Comparison of ENCODE assay signal across 13 mouse cellular contexts in the genomic region with DNA sequence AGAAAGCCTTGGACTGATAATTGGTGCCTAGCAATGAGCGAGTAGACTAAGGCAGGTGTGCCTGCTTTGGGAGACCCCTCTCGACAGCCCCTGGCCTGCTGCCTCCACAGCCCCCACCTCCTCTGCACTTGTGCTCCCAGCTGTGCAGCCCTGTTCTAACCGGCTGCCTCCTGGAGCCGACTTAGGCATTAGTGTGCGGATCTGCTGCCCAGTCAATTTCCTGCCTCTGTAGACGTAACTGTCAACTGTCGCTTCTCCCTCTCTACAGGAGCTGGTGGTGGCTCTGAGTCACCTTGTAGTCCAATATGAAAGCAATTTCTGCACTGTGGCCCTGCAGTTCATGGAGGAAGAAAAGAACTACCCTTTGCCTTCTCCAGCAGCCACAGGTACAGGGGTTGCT. TPM values are rescaled to one million over a fixed set of nuclear protein-coding genes. Genes with fewer than 3 reads are reported as not detected.
DNase-seq lines count a peak whose midpoint lies in the region; ATAC-seq and TF ChIP-seq lines count a peak whose summit lies in the region.
"Had no signal": no experiment of that assay in that cellular context is flagged by ENCODE, and none has a peak within 500 bp of the region (broad histone marks: within the 10 kb centered on the region; RNA-seq: fewer than 3 reads in every experiment).

No protein-coding gene starts in this region.

- H3K4me3 ChIP-seq in heart, embryonic 10.5 days = no peak overlapping the region
- H3K4me3 ChIP-seq in heart, embryonic 11.5 days (ENCODE audit: low read depth, low read length) = no peak overlapping the region
- H3K4me3 ChIP-seq in MEL (ENCODE audit: control insufficient read depth in 1 of 2, insufficient read depth in 1 of 2, low read depth in 2 of 2, low read length in 2 of 2) = no peak overlapping the region
- no peak overlapping the region for H3K4me3 ChIP-seq in olfactory bulb, adult 2 months (ENCODE audit: insufficient read depth, low read depth, low read length)
- no peak overlapping the region for H3K4me3 ChIP-seq in forebrain, embryonic 15.5 days
- H3K4me3 ChIP-seq: forebrain, embryonic 12.5 days; hindbrain, embryonic 12.5 days had no signal

- H3K36me3 ChIP-seq in heart, embryonic 10.5 days = peaks cover 85% of the 10 kb centered on the region
- H3K36me3 ChIP-seq in heart, embryonic 11.5 days (ENCODE audit: control insufficient read depth, insufficient read depth, low read length) = peaks cover 20% of the 10 kb centered on the region
- H3K36me3 ChIP-seq in MEL (ENCODE audit: control insufficient read depth in 1 of 2, insufficient read depth in 2 of 2, low read length in 2 of 2) = peaks cover 4 to 19% of the 10 kb centered on the region in 2 experiments; a peak in 3 of 4 replicates
- peaks cover 31% of the 10 kb centered on the region for H3K36me3 ChIP-seq in forebrain, embryonic 15.5 days

- H3K4me1 ChIP-seq in heart, embryonic 10.5 days = 0 out of 2 replicates have a peak, but pooled peaks cover 4% of the 10 kb centered on the region
- H3K4me1 ChIP-seq in heart, embryonic 11.5 days (ENCODE audit: control insufficient read depth, insufficient read depth, low read length) = peaks cover 8% of the 10 kb centered on the region; the same call in 1 of the 2 replicates
- peaks cover 12 to 16% of the 10 kb centered on the region in 2 experiments for H3K4me1 ChIP-seq in MEL (ENCODE audit: control insufficient read depth in 1 of 2, insufficient read depth in 2 of 2, low read length in 2 of 2)
- H3K4me1 ChIP-seq in olfactory bulb, adult 2 months (ENCODE audit: control insufficient read depth, insufficient read depth, low read length) = peaks cover 17% of the 10 kb centered on the region
- peaks cover 18% of the 10 kb centered on the region for H3K4me1 ChIP-seq in forebrain, embryonic 15.5 days
- H3K4me1 ChIP-seq: hindbrain, embryonic 12.5 days had no signal

- H3K9me3 ChIP-seq in heart, embryonic 10.5 days = no peaks in the 10 kb centered on the region
- no peaks in the 10 kb centered on the region for H3K9me3 ChIP-seq in heart, embryonic 11.5 days (replicated peaks; ENCODE audit: control insufficient read depth, low read length)
- no peaks in the 10 kb centered on the region for H3K9me3 ChIP-seq in MEL (replicated peaks; ENCODE audit: insufficient read depth, low read length)
- no peaks in the 10 kb centered on the region for H3K9me3 ChIP-seq in forebrain, embryonic 15.5 days
- H3K9me3 ChIP-seq: forebrain, embryonic 12.5 days; hindbrain, embryonic 12.5 days had no signal

- no peak overlapping the region for H3K9ac ChIP-seq in heart, embryonic 11.5 days (ENCODE audit: low read depth, low read length)
- H3K9ac ChIP-seq in MEL (ENCODE audit: control insufficient read depth, low read depth, low read length, poor library complexity, severe bottlenecking) = peak overlapping the region; percentile 53
- H3K9ac ChIP-seq in forebrain, embryonic 15.5 days (replicated peaks) = no peak overlapping the region
- H3K9ac ChIP-seq: forebrain, embryonic 12.5 days; hindbrain, embryonic 12.5 days had no signal

- 62% methylated on average over 7 of the region's 7 CpGs for WGBS in heart, embryonic 10.5 days
- 72% methylated on average over 7 of the region's 7 CpGs for WGBS in heart, embryonic 11.5 days (ENCODE audit: insufficient replicate concordance)
- 67% methylated on average over 7 of the region's 7 CpGs for WGBS in olfactory bulb, adult 2 months
- 78% methylated on average over 7 of the region's 7 CpGs for WGBS in forebrain, embryonic 15.5 days

- ATAC-seq in heart, embryonic 11.5 days (replicated peaks; ENCODE audit: insufficient number of reproducible peaks, low FRiP score, low TSS enrichment) = no peak
- no peak for ATAC-seq in forebrain, embryonic 15.5 days (replicated peaks)

- TF ChIP-seq CTCF in MEL (IDR thresholded peaks at IDR 0.05 in 2 of 3, conservative IDR thresholded peaks at IDR 0.05 in 1 of 3; ENCODE audit: control insufficient read depth in 1 of 3, insufficient read depth in 1 of 3, low read depth in 2 of 3, low read length in 3 of 3, poor library complexity in 1 of 3, severe bottlenecking in 1 of 3) = no peak
- TF ChIP-seq CTCF in olfactory bulb, adult 2 months (IDR thresholded peaks at IDR 0.05; ENCODE audit: insufficient read depth, low read depth, low read length) = no peak

- 0 out of 2 replicates have a peak overlapping the region, but pooled peaks have one; percentile 25 for H3K27ac ChIP-seq in heart, embryonic 10.5 days
- H3K27ac ChIP-seq in heart, embryonic 11.5 days (ENCODE audit: low read depth, low read length) = no peak overlapping the region
- peak overlapping the region; percentile 85 for H3K27ac ChIP-seq in MEL (ENCODE audit: control insufficient read depth, low read depth, low read length)
- H3K27ac ChIP-seq in olfactory bulb, adult 2 months (ENCODE audit: insufficient read depth, low read depth, low read length) = peak overlapping the region; percentile 23
- H3K27ac ChIP-seq in forebrain, embryonic 15.5 days (replicated peaks) = no peak overlapping the region
- H3K27ac ChIP-seq: forebrain, embryonic 12.5 days had no signal

- TF ChIP-seq RAD21 in MEL (IDR thresholded peaks at IDR 0.05; ENCODE audit: low read depth, low read length) = no peak

- no peaks in the 10 kb centered on the region for H3K79me2 ChIP-seq in MEL (ENCODE audit: control insufficient read depth, insufficient read depth, low read length, poor library complexity)

- no peak overlapping the region for H3K4me2 ChIP-seq in heart, embryonic 11.5 days
- no peak overlapping the region for H3K4me2 ChIP-seq in forebrain, embryonic 15.5 days (replicated peaks)
- H3K4me2 ChIP-seq: forebrain, embryonic 12.5 days; hindbrain, embryonic 12.5 days had no signal

- H3K27me3 ChIP-seq in heart, embryonic 10.5 days (ENCODE audit: insufficient read depth, poor library complexity, severe bottlenecking) = no peaks in the 10 kb centered on the region
- H3K27me3 ChIP-seq in heart, embryonic 11.5 days (ENCODE audit: control insufficient read depth, insufficient read depth, low read length) = no peaks in the 10 kb centered on the region
- no peaks in the 10 kb centered on the region for H3K27me3 ChIP-seq in MEL (ENCODE audit: control insufficient read depth in 1 of 2, insufficient read depth in 2 of 2, low read length in 2 of 2)
- H3K27me3 ChIP-seq in forebrain, embryonic 15.5 days = no peaks in the 10 kb centered on the region
- H3K27me3 ChIP-seq: CH12.LX; forebrain, embryonic 12.5 days; hindbrain, embryonic 12.5 days had no signal

- DNase-seq in heart, embryonic 10.5 days (ENCODE audit: low spot score) = peak; percentile 72
- peak; percentile 47 for DNase-seq in MEL (ENCODE audit: low read depth, low spot score)
- DNase-seq in induced T-regulatory cell, adult 2 months (ENCODE audit: low read depth) = peak; percentile 49
- DNase-seq in embryo, embryonic 9.5 days (ENCODE audit: extremely low spot score) = no peak
- DNase-seq in left cerebral cortex, adult 9 months (ENCODE audit: low spot score in 2 of 2) = no peak
- DNase-seq: gastrocnemius, postnatal 14 days; midbrain, embryonic 14.5 days had no signal

- TF ChIP-seq POLR2A in MEL (IDR thresholded peaks at IDR 0.05; ENCODE audit: control insufficient read depth in 1 of 2, insufficient read depth in 1 of 2, low read depth in 1 of 2, low read length in 2 of 2, poor library complexity in 1 of 2) = no peak
- no peak for TF ChIP-seq POLR2A in olfactory bulb, adult 2 months (IDR thresholded peaks at IDR 0.05; ENCODE audit: insufficient read depth, low read depth, low read length)

- no peak for TF ChIP-seq EP300 in MEL (IDR thresholded peaks at IDR 0.05; ENCODE audit: low read depth in 1 of 2, low read length in 2 of 2)

TF ChIP-seq in MEL, 35 proteins besides CTCF, POLR2A, EP300 and RAD21:
- TF ChIP-seq NELFE (IDR thresholded peaks at IDR 0.05; ENCODE audit: low read depth, low read length) (no peak), MAX (IDR thresholded peaks at IDR 0.05; ENCODE audit: low read length) (no peak), CHD2 (IDR thresholded peaks at IDR 0.05; ENCODE audit: low read length) (no peak), KAT2A (conservative IDR thresholded peaks at IDR 0.05; ENCODE audit: low read depth, low read length) (no peak), HCFC1 (IDR thresholded peaks at IDR 0.05; ENCODE audit: low read depth, low read length) (no peak), E2F4 (IDR thresholded peaks at IDR 0.05; ENCODE audit: borderline replicate concordance, low read depth, low read length) (no peak)

RNA-seq across cellular contexts. Expression of a gene that starts 57.2 kb away (rescaled TPM):
- polyA plus RNA-seq in heart, embryonic 10.5 days (2016; fragmentation: Nextera tagmentation; extraction: Ambion mirVana) = 86.7 and 96.6 TPM in 2 replicates
- polyA plus RNA-seq in heart, embryonic 11.5 days (2014; fragmentation: Nextera tagmentation; extraction: Ambion mirVana) = 63.7 and 66.4 TPM in 2 replicates
- 73.8 and 76.7 TPM in 2 replicates for total RNA-seq in MEL (2012; rRNA removed)
- polyA plus RNA-seq in MEL (2012; ENCODE audit: insufficient read depth in 1 of 2, insufficient read length in 2 of 2, low read depth in 1 of 2, low replicate concordance in 2 of 2, missing spikeins in 1 of 2) = 10 to 100 TPM in 1 of 2 experiments, not detected in 1; 58.3 TPM
- polyA plus RNA-seq in olfactory bulb, adult 2 months (2012; ENCODE audit: insufficient read depth, insufficient read length, low replicate concordance, missing spikeins) = not detected in 2 replicates
- polyA plus RNA-seq in forebrain, embryonic 15.5 days (2015; fragmentation: Nextera tagmentation; extraction: Ambion mirVana) = 94.2 and 95.7 TPM in 2 replicates

Comparison
In these comparisons a context has a peak if more than half of its experiments do, and no peak if none do; other contexts are left out.
1. H3K27ac ChIP-seq: peak in heart, embryonic 10.5 days (single experiment), MEL (single experiment) and olfactory bulb, adult 2 months (single experiment); none in heart, embryonic 11.5 days (single experiment) and forebrain, embryonic 15.5 days (single experiment).
2. DNase-seq: peak in heart, embryonic 10.5 days (single experiment), MEL (single experiment) and induced T-regulatory cell, adult 2 months (single experiment); none in embryo, embryonic 9.5 days (single experiment) and left cerebral cortex, adult 9 months (0 of 2).
3. RNA of a gene that starts 57.2 kb away (polyA plus RNA-seq): 86.7 to 96.6 TPM in heart, embryonic 10.5 days, 94.2 to 95.7 TPM in forebrain, embryonic 15.5 days, 63.7 to 66.4 TPM in heart, embryonic 11.5 days and 58.3 TPM in MEL; not detected in olfactory bulb, adult 2 months; every median in the first group is over 10 times any median in the second.